Mouse (Mus musculus): ENCODE results near the gene Anpep.

DNA sequence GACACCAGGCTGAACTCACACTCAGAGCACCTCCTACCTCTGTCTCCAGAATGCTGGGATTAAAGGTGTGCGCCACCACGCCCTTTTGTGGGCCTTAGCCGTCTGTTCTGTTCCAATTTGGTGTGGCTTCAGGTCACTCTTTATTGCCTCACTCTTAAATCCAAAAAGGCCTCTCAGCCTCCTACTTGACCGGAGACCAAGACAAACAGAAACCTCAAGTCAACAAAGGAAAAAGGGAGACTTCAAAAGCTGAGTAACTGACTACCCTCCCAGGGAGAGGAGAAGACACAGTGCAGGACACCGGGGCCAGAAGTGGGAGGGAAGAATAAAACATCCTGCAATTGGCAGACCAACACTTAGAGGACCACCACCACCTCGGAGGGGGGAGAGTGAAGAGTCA, 29.7 kb downstream of the Anpep start:
- TF ChIP-seq CTCF (IDR thresholded peaks at IDR 0.05; ENCODE audit: control insufficient read depth, insufficient read depth, low read length) (no peak), POLR2A (IDR thresholded peaks at IDR 0.05; ENCODE audit: borderline replicate concordance, control insufficient read depth, low read depth, low read length) (no peak)

All from bone marrow, adult 2 months (tissue).